Mouse (Mus musculus): ENCODE measurements at regions not wholly inside any gene's neighbourhood (a gene's known extent, or its start where the extent isn't known, plus 50 kb on each side); places are given as distances from the start of the nearest gene placed in this dataset.

- Histone ChIP-seq H3K27ac (ENCODE audit: insufficient read depth, low read depth, low read length) (no peak overlapping the region), H3K36me3 (ENCODE audit: control insufficient read depth, insufficient read depth, low read length) (no peaks in the 10 kb centered on the region), H3K4me3 (ENCODE audit: insufficient read depth, low read depth, low read length) (no peak overlapping the region), H3K27me3 (replicated peaks; ENCODE audit: control insufficient read depth, insufficient read depth, low read length) (no peaks in the 10 kb centered on the region), H3K4me1 (ENCODE audit: control insufficient read depth, insufficient read depth, low read length) (no peaks in the 10 kb centered on the region)
- 90% methylated on average over 5 of the region's 5 CpGs for WGBS
- no peak for DNase-seq
- TF ChIP-seq POLR2A (IDR thresholded peaks at IDR 0.05; ENCODE audit: low read depth, low read length), result no peak
- peak; percentile 55 for TF ChIP-seq CTCF (conservative IDR thresholded peaks at IDR 0.05; ENCODE audit: insufficient read depth, insufficient read length, low read depth, low read length)
Observed at GRCm38 (mm10) chr3:131886470-131886869, 198.6 kb upstream of the Dkk2 start.

- 93% methylated on average over 8 of the region's 8 CpGs for WGBS
- Histone ChIP-seq H3K4me1 (ENCODE audit: control insufficient read depth, insufficient read depth, low read length) (no peaks in the 10 kb centered on the region), H3K4me3 (ENCODE audit: insufficient read depth, low read depth, low read length) (no peak overlapping the region), H3K36me3 (ENCODE audit: control insufficient read depth, insufficient read depth, low read length) (no peaks in the 10 kb centered on the region), H3K27ac (ENCODE audit: insufficient read depth, low read depth, low read length) (no peak overlapping the region), H3K27me3 (replicated peaks; ENCODE audit: control insufficient read depth, insufficient read depth, low read length) (no peaks in the 10 kb centered on the region)
- no peak for DNase-seq
- TF ChIP-seq POLR2A (IDR thresholded peaks at IDR 0.05; ENCODE audit: low read depth, low read length), result no peak
Observed at GRCm38 (mm10) chr3:131886984-131887383, 198.1 kb upstream of the Dkk2 start.

GRCm38 (mm10) chr3:131887670-131888069, 197.4 kb upstream of the Dkk2 start:
- Histone ChIP-seq H3K36me3 (ENCODE audit: control insufficient read depth, insufficient read depth, low read length) (no peaks in the 10 kb centered on the region), H3K4me3 (ENCODE audit: insufficient read depth, low read depth, low read length) (no peak overlapping the region), H3K27ac (ENCODE audit: insufficient read depth, low read depth, low read length) (no peak overlapping the region), H3K27me3 (replicated peaks; ENCODE audit: control insufficient read depth, insufficient read depth, low read length) (no peaks in the 10 kb centered on the region), H3K4me1 (ENCODE audit: control insufficient read depth, insufficient read depth, low read length) (no peaks in the 10 kb centered on the region)
- TF ChIP-seq CTCF (conservative IDR thresholded peaks at IDR 0.05; ENCODE audit: insufficient read depth, insufficient read length, low read depth, low read length), result no peak
- TF ChIP-seq POLR2A (IDR thresholded peaks at IDR 0.05; ENCODE audit: low read depth, low read length), result no peak
- peak; percentile 17 for DNase-seq
- 58% methylated on average over 4 of the region's 4 CpGs for WGBS

- TF ChIP-seq POLR2A (IDR thresholded peaks at IDR 0.05; ENCODE audit: low read depth, low read length) (no peak), CTCF (conservative IDR thresholded peaks at IDR 0.05; ENCODE audit: insufficient read depth, insufficient read length, low read depth, low read length) (no peak)
- H3K4me3 ChIP-seq (ENCODE audit: insufficient read depth, low read depth, low read length), result no peak overlapping the region
Observed at GRCm38 (mm10) chr3:131891941-131892340, 193.2 kb upstream of the Dkk2 start.

GRCm38 (mm10) chr3:131893061-131893804, 191.9 kb upstream of the Dkk2 start:
- H3K27me3 ChIP-seq (replicated peaks; ENCODE audit: control insufficient read depth, insufficient read depth, low read length), result no peaks in the 10 kb centered on the region
- TF ChIP-seq CTCF (conservative IDR thresholded peaks at IDR 0.05; ENCODE audit: insufficient read depth, insufficient read length, low read depth, low read length) (no peak), POLR2A (IDR thresholded peaks at IDR 0.05; ENCODE audit: low read depth, low read length) (no peak)
- H3K36me3 ChIP-seq (ENCODE audit: control insufficient read depth, insufficient read depth, low read length), result no peaks in the 10 kb centered on the region
- WGBS, result 81% methylated on average over 16 of the region's 16 CpGs
- no peak overlapping the region for H3K27ac ChIP-seq (ENCODE audit: insufficient read depth, low read depth, low read length)
- no peak for DNase-seq
- H3K4me1 ChIP-seq (ENCODE audit: control insufficient read depth, insufficient read depth, low read length), result no peaks in the 10 kb centered on the region
- no peak overlapping the region for H3K4me3 ChIP-seq (ENCODE audit: insufficient read depth, low read depth, low read length)

More at GRCm38 (mm10) chr3:131891941-131892340, 193.2 kb upstream of the Dkk2 start:
- DNase-seq, result no peak
- Histone ChIP-seq H3K36me3 (ENCODE audit: control insufficient read depth, insufficient read depth, low read length) (no peaks in the 10 kb centered on the region), H3K27me3 (replicated peaks; ENCODE audit: control insufficient read depth, insufficient read depth, low read length) (no peaks in the 10 kb centered on the region), H3K4me1 (ENCODE audit: control insufficient read depth, insufficient read depth, low read length) (no peaks in the 10 kb centered on the region), H3K27ac (ENCODE audit: insufficient read depth, low read depth, low read length) (no peak overlapping the region)
- WGBS, result 86% methylated on average over 7 of the region's 7 CpGs

GRCm38 (mm10) chr3:131895057-131895456, 190.0 kb upstream of the Dkk2 start:
- no peak for DNase-seq
- H3K36me3 ChIP-seq (ENCODE audit: control insufficient read depth, insufficient read depth, low read length), result no peaks in the 10 kb centered on the region
- no peaks in the 10 kb centered on the region for H3K27me3 ChIP-seq (replicated peaks; ENCODE audit: control insufficient read depth, insufficient read depth, low read length)
- no peak overlapping the region for H3K4me3 ChIP-seq (ENCODE audit: insufficient read depth, low read depth, low read length)
- WGBS, result 50% methylated on average over 1 of the region's 1 CpGs
- H3K27ac ChIP-seq (ENCODE audit: insufficient read depth, low read depth, low read length), result no peak overlapping the region
- no peak for TF ChIP-seq CTCF (conservative IDR thresholded peaks at IDR 0.05; ENCODE audit: insufficient read depth, insufficient read length, low read depth, low read length)
- no peak for TF ChIP-seq POLR2A (IDR thresholded peaks at IDR 0.05; ENCODE audit: low read depth, low read length)
- H3K4me1 ChIP-seq (ENCODE audit: control insufficient read depth, insufficient read depth, low read length), result no peaks in the 10 kb centered on the region

GRCm38 (mm10) chr3:131913534-131913933, 171.6 kb upstream of the Dkk2 start:
- Histone ChIP-seq H3K27me3 (replicated peaks; ENCODE audit: control insufficient read depth, insufficient read depth, low read length) (no peaks in the 10 kb centered on the region), H3K4me1 (ENCODE audit: control insufficient read depth, insufficient read depth, low read length) (no peaks in the 10 kb centered on the region), H3K36me3 (ENCODE audit: control insufficient read depth, insufficient read depth, low read length) (no peaks in the 10 kb centered on the region; the same call in 1 of the 2 replicates), H3K27ac (ENCODE audit: insufficient read depth, low read depth, low read length) (no peak overlapping the region), H3K4me3 (ENCODE audit: insufficient read depth, low read depth, low read length) (no peak overlapping the region)
- no peak for DNase-seq
- 79% methylated on average over 6 of the region's 6 CpGs for WGBS
- TF ChIP-seq CTCF (conservative IDR thresholded peaks at IDR 0.05; ENCODE audit: insufficient read depth, insufficient read length, low read depth, low read length) (no peak), POLR2A (IDR thresholded peaks at IDR 0.05; ENCODE audit: low read depth, low read length) (no peak)

Data from kidney, adult 2 months (tissue).